Mouse (Mus musculus) left cerebral cortex, postnatal 4 days (tissue): ENCODE data around the gene Klhl21. TPM values are rescaled to one million over a fixed set of nuclear protein-coding genes. Genes with fewer than 3 reads are reported as not detected.

Source experiments
- DNase-seq: peaks from one replicate; pipeline ENCODE4 v3.0.0-alpha.2; 2022
- intact Hi-C: fragments of 180-260 bp; cut with DNase I; formaldehyde crosslinking; loops from one replicate; pipeline ENCODE4 v1.15.1; 2025
- total RNA-seq, 2 experiments: library from RNA; stranded (reverse); gene quantifications; 2 replicates each; pipeline ENCODE4 v1.2.3; 2021

Klhl21 gene
- total RNA-seq, 2 experiments from 2014 or later: 6.6 to 7.1 TPM

DNA sequence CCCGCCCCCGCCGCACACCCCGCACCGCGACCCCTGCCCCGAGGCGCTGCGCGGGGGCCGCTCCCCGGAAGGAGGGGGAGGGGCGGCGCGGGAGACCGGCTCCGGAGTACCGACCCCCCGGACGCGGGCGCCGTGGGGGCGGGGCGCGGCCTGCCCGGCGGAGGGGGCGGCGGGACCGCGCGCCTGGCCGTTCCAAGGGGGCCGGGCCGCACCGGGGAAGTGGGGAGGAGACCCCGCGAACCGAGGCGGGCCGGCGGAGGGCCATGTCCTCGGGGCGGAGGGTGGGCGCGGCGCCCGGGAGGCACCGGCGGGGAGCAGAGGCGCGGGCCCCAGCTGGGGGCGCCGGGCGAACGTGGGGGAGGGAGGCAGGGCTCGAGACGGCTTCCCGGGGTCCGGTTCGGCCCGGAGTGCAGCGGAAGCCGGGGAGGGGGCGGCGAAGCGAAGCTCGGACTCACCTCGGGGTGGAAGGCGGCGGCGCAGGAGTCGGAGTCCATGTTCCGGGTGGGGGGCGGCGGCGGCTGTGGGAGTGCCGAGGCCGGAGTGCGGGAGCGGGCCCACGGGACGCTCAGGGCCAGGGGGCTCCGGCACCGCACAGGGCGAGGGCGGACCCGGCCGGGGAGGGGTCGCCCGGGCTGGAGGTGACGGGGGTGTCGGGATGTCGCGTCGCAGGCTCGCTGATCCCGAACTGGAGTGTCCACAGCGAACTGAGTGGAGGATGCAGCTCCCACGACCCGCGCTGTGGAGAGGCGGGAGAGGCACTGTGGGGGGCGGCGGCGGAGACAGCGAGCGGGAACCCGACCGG, 13.0 kb upstream of the Klhl21 start:
- DNase-seq: peak; percentile 52
- intact Hi-C loops: no loop called here

DNA sequence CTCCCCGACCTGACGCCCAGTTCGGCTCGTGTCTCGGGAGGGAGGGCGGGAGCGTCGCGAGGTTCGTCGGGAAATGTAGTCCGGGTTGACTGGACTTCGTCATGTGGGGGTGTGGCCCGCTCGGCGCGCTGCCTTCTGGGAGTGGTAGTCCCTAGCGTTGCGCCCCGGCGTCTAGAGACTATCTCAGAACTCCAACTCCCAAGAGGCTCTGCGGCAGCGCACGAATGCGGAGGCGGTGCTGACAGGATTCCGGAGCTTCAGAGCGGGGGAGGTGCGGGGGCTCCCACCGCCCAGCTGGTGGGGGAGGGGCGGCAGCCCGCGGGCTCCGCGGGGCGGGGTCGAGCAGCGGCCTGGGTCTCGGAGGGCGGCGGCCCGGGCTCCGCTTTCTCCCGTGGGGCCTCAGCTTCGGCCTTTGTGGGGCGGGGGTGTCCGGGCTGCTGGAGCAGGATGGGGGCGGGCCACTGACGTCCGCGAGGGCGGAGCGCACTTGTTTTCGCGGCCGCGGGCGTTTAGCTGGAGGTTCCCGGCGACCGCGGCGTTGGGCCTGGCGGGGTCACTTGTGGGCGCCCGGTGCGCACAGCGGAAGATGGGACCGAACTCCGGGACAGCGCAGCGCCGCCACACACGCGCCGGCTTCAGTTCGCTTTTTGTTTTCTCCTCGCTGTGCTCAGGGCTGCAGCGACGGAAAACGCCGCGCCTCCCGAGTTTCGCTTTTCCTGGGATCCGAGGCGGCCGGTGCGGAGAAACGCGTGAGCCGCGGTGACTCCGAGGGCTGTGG, 12.2 kb upstream of the Klhl21 start, which contains the start of gene Phf13:
Gene Phf13 (minus strand): TSS at position 86 of the 778 bp plus-strand sequence.
- intact Hi-C loops: no loop called here
- DNase-seq: peak; percentile 100

DNA sequence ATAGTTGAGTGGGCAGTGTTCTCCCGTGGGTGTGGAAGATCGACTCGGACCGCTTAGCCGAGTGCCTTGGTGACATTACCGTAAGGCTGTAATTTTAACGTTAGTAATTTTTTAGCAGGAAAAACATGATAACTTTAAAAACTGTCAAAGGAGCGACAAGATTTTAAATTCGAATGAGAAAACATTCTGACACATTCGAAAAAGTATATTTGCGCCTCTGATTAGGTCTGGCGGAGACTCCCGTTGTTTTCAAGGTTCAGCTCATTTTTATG, 11.7 kb upstream of the Klhl21 start:
- DNase-seq: no peak
- intact Hi-C loops: no loop called here

GRCm38 (mm10) chr4:151997701-151998100, 10.9 kb upstream of the Klhl21 start:
- intact Hi-C loops: no loop called here
- DNase-seq: no peak

- intact Hi-C loops: no loop called here
- DNase-seq: no peak
These were observed 9.1 kb upstream of the Klhl21 start for GRCm38 (mm10) chr4:151999481-151999880.

DNA sequence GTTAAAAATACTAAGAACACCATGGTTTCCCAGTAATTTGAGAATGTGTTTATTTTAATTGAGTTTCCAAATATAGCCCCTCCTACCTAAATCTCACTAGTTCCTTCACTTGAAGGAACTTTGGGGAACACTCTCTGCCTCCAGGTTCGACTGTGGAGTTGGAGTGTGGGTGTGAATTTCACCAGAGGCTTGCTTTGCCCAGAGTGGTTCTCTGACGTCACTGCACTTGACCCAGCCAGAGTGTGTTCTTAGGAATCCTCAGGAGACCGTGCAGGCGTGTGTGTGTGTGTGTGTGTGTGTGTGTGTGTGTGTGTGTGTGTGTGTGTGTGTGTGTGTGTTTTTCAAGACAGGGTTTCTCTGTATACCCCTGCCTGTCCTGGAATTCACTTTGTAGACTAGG, 7.7 kb upstream of the Klhl21 start:
- no peak for DNase-seq

GRCm38 (mm10) chr4:152001335-152001734, 7.3 kb upstream of the Klhl21 start:
- no peak for DNase-seq

More for the DNA sequence above, 7.7 kb upstream of the Klhl21 start:
- intact Hi-C loops: no loop called here

GRCm38 (mm10) chr4:152002063-152002462, 6.5 kb upstream of the Klhl21 start:
- DNase-seq: no peak
- intact Hi-C loops: no loop called here

More at GRCm38 (mm10) chr4:152001335-152001734, 7.3 kb upstream of the Klhl21 start:
- intact Hi-C loops: no loop called here

DNA sequence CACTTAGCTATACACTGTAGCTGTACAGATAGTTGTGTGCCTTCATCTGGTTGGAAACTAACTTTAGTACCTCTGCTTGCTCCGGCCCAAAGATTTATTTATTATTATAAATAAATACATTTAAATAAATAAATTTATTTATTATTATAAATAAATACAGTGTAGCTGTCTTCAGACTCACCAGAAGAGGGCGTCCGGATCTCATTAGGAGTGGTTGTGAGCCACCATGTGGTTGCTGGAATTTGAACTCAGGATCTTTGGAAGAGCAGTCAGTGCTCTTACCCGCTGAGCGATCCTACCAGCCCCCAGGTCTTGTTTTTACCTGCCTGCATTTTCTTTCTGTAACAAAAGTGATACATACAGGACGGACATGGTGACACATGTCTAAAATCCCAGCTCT, 2.5 kb upstream of the Klhl21 start:
- intact Hi-C loops: no loop called here
- DNase-seq: no peak

- intact Hi-C loops: no loop called here
These were observed 1.8 kb upstream of the Klhl21 start for GRCm38 (mm10) chr4:152006812-152007211.

DNA sequence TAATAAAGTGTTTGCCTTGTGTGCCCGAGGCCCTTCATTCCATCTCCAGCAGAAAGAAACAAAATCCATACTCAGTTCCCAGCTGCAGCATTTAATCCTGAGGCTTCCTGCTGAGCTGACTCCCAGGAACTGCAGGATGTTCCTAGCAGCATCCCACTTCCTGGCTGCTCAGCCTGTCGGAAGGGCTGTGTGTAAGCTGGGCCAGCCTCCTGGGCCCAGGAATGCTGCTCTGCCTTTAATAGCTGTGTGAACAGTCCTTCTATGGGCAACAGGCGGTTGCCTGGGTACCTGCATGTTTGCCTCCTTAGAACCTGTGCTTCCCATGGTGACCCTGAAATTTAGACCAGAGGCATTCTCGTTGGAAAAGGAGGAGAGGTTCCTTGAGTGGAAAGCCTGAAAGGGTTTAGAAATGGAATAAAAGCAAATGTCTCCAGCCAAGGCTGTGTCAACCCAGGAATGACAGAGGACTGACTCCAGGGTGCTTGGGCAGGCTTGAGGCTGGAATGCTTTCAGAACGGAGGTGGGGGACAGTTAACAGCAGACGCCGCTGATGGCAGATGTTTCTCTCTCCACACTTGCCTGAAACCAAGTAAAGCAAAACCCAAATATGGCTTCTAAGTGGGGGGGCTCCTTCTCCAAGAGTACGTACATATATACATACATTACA, 989 bp upstream of the Klhl21 start:
- intact Hi-C loops: no loop called here
- no peak for DNase-seq

More at GRCm38 (mm10) chr4:152006812-152007211, 1.8 kb upstream of the Klhl21 start:
- no peak for DNase-seq

GRCm38 (mm10) chr4:152008148-152008500, 479 bp upstream of the Klhl21 start:
- intact Hi-C loops: no loop called here
- DNase-seq: no peak

DNA sequence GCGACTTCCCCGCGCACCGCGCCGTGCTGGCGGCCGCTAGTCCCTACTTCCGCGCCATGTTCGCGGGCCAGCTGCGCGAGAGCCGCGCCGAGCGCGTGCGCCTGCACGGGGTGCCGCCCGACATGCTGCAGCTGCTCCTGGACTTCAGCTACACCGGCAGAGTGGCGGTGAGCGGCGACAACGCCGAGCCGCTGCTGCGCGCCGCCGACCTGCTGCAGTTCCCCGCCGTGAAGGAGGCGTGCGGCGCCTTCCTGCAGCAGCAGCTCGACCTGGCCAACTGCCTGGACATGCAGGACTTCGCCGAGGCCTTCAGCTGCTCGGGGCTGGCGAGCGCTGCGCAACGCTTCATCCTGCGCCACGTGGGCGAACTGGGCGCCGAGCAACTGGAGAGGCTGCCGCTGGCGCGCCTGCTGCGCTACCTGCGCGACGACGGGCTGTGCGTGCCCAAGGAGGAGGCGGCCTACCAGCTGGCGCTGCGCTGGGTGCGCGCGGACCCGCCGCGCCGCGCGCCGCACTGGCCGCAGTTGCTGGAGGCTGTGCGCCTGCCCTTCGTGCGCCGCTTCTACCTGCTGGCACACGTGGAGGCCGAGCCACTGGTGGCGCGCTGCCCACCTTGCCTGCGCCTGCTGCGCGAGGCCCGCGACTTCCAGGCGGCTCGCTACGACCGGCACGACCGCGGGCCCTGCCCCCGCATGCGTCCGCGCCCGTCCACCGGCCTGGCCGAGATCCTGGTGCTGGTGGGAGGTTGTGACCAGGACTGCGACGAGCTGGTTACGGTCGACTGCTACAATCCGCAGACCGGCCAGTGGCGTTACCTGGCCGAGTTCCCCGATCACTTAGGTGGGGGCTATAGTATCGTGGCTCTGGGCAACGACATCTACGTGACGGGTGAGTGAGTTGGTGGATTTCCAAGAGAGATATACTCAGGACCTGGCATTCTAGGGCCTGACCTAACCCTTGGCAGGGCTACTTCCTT, 761 bp downstream of the Klhl21 start:
- intact Hi-C loops: no loop called here

GRCm38 (mm10) chr4:152010091-152010706, 1.6 kb downstream of the Klhl21 start:
- intact Hi-C loops: no loop called here
- DNase-seq: no peak

More for the DNA sequence above, 761 bp downstream of the Klhl21 start:
- DNase-seq: peak; percentile 67

DNA sequence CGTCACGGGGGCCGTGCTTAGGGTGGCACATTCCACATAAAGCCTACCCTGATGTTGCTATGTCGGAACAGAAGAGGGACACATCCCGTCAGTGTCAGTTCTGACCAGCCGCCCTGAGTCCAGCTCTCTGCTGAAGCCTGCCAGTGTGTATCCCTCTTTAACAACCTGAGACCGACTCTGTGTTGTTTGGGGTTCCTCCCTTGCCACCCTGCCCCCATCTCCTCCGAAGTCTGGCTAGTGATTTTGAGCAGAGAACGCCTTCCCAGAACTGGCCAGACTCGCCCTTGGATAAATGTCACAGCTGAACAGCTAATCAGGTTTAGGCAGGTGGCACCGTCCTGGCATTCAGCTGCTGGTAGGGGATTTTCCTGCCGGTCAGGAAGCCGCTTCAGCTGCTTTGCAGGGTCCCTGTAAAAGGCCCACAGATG, 2.1 kb downstream of the Klhl21 start:
- intact Hi-C loops: no loop called here

DNA sequence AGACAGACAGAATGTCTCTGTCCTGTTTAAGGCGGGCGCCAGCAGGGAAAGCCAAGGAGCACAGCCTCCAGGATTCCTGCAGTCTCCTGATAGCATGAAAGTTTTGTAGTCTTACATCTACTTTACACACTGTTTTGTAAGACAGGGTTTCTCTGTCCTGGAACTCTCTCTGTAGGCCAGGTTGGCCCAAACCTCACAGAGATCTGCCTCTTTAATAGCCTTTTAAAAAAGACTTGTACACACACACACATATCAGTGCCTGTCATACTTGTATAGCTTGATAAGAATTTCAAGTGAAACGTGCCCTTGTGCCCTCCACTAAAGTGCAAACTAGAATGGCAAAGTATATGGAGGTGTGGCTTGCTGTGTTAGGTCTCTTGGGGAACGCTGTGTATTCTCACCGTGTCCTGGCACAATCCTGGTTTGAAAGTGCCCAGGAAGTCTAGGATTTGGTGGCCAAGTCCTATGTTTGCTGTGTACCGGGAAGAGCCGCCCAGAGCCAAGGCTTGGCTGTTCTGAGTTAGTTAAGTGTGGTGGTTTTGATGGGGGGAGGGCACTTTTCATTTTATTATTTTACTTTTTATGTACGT, 2.7 kb downstream of the Klhl21 start:
- intact Hi-C loops: no loop called here
- no peak for DNase-seq

More for the DNA sequence above, 2.1 kb downstream of the Klhl21 start:
- DNase-seq: no peak

GRCm38 (mm10) chr4:152012109-152012508, 3.5 kb downstream of the Klhl21 start:
- intact Hi-C loops: no loop called here
- no peak for DNase-seq

- no peak for DNase-seq
- intact Hi-C loops: no loop called here
These were observed 4.6 kb downstream of the Klhl21 start for GRCm38 (mm10) chr4:152013036-152013813.

GRCm38 (mm10) chr4:152019073-152019472, 10.5 kb downstream of the Klhl21 start:
- intact Hi-C loops: no loop called here
- DNase-seq: no peak
